Mouse (Mus musculus) kidney, adult 2 months (tissue): ENCODE results near the gene Zdhhc16. TPM values are rescaled to one million over a fixed set of nuclear protein-coding genes. Genes with fewer than 3 reads are reported as not detected.

Experiments
- DNase-seq: peaks from one replicate; pipeline ENCODE4 v3.0.0; 2021
- H3K27ac ChIP-seq: fragments of 200-500 bp; 2 replicates; pipeline ENCODE4 v1.5.1; 2012; ENCODE audit warnings: low read depth, low read length, control low read depth, inconsistent platforms; ENCODE audit not compliant: insufficient read depth
- H3K27me3 ChIP-seq: fragments of 200-500 bp; replicated peaks from 2 replicates; pipeline ENCODE4 v1.6.1; 2012; ENCODE audit warnings: mild to moderate bottlenecking, moderate library complexity, low read length, inconsistent platforms; ENCODE audit not compliant: control insufficient read depth, insufficient read depth
- H3K36me3 ChIP-seq: fragments of 200-500 bp; 2 replicates; pipeline ENCODE4 v1.6.1; 2012; ENCODE audit warnings: mild to moderate bottlenecking, moderate library complexity, low read length, inconsistent platforms; ENCODE audit not compliant: control insufficient read depth, insufficient read depth
- H3K4me1 ChIP-seq: fragments of 200-500 bp; 2 replicates; pipeline ENCODE4 v1.6.1; 2011; ENCODE audit warnings: low read length; ENCODE audit not compliant: control insufficient read depth, insufficient read depth
- H3K4me3 ChIP-seq: fragments of 200-500 bp; 2 replicates; pipeline ENCODE4 v1.5.1; 2011; ENCODE audit warnings: mild to moderate bottlenecking, low read depth, low read length, control low read depth; ENCODE audit not compliant: insufficient read depth
- CTCF ChIP-seq: fragments of 200-500 bp; conservative IDR thresholded peaks from 2 replicates; pipeline ENCODE4 v1.5.1; 2011; ENCODE audit warnings: low read depth, mild to moderate bottlenecking, control low read depth, low read length, moderate library complexity, mixed read lengths; ENCODE audit not compliant: insufficient read depth, insufficient read length
- POLR2A ChIP-seq: fragments of 200-500 bp; IDR thresholded peaks from one replicate; pipeline ENCODE4 v1.6.1; 2011; ENCODE audit warnings: low read depth, low read length, control low read depth
- whole genome bisulfite sequencing: fragments of 180-500 bp; shearing (Covaris S2); methylation state at CpG from one replicate; pipeline ENCODE4 v1.1.7; 2018; 5-methylcytosine and 5-hydroxymethylcytosine counted together
- polyA plus RNA-seq: library from polyadenylated mRNA; depleted of rRNA; stranded (reverse); fragments of >200 nt; gene quantifications from 2 replicates; pipeline ENCODE4 v1.2.3, GENCODE M21; 2012

Gene Zdhhc16
- polyA plus RNA-seq, 1 experiment, result 74.2 TPM

- WGBS, result 71% methylated on average over 3 of the region's 3 CpGs
- TF ChIP-seq CTCF (no peak), POLR2A (no peak)
- H3K27ac ChIP-seq, result no peak overlapping the region
- no peak overlapping the region for H3K4me3 ChIP-seq
- peaks cover 15% of the 10 kb centered on the region; the same call in 1 of the 2 replicates for H3K4me1 ChIP-seq
- H3K27me3 ChIP-seq, result no peaks in the 10 kb centered on the region
- DNase-seq, result no peak
- H3K36me3 ChIP-seq, result peaks cover 5% of the 10 kb centered on the region
Measured at GRCm38 (mm10) chr19:41915294-41915693, 18.0 kb upstream of the Zdhhc16 start.

- no peak for DNase-seq
- WGBS, result 82% methylated on average over 4 of the region's 4 CpGs
- TF ChIP-seq CTCF, result no peak
- H3K4me1 ChIP-seq, result peaks cover 15% of the 10 kb centered on the region; the same call in 1 of the 2 replicates
- no peaks in the 10 kb centered on the region for H3K27me3 ChIP-seq
- H3K36me3 ChIP-seq, result peaks cover 5% of the 10 kb centered on the region
- H3K27ac ChIP-seq, result no peak overlapping the region
- no peak overlapping the region for H3K4me3 ChIP-seq
Measured at GRCm38 (mm10) chr19:41916853-41917252, 16.4 kb upstream of the Zdhhc16 start.

- Histone ChIP-seq H3K27ac (no peak overlapping the region), H3K4me1 (no peaks in the 10 kb centered on the region)
Measured at GRCm38 (mm10) chr19:41919471-41919870, 13.8 kb upstream of the Zdhhc16 start.

GRCm38 (mm10) chr19:41920412-41921067, 12.7 kb upstream of the Zdhhc16 start:
- H3K4me3 ChIP-seq, result no peak overlapping the region
- H3K27ac ChIP-seq, result no peak overlapping the region
- 74% methylated on average over 5 of the region's 5 CpGs for WGBS
- no peak for DNase-seq
- H3K4me1 ChIP-seq, result no peaks in the 10 kb centered on the region
- H3K36me3 ChIP-seq, result peaks cover 7% of the 10 kb centered on the region
- no peak for TF ChIP-seq POLR2A
- TF ChIP-seq CTCF, result no peak
- no peaks in the 10 kb centered on the region for H3K27me3 ChIP-seq

More at GRCm38 (mm10) chr19:41919471-41919870, 13.8 kb upstream of the Zdhhc16 start:
- H3K36me3 ChIP-seq, result peaks cover 7% of the 10 kb centered on the region
- DNase-seq, result no peak
- WGBS, result 76% methylated on average over 4 of the region's 4 CpGs
- TF ChIP-seq CTCF (no peak), POLR2A (no peak)
- H3K27me3 ChIP-seq, result no peaks in the 10 kb centered on the region
- no peak overlapping the region for H3K4me3 ChIP-seq

GRCm38 (mm10) chr19:41932686-41933085, 594 bp upstream of the Zdhhc16 start:
- under 1% methylated on average over 28 of the region's 28 CpGs for WGBS
- DNase-seq, result no peak
- Histone ChIP-seq H3K4me1 (peaks cover 7% of the 10 kb centered on the region; the same call in 1 of the 2 replicates), H3K27ac (no peak overlapping the region), H3K36me3 (no peaks in the 10 kb centered on the region), H3K4me3 (peak overlapping the region; percentile 93), H3K27me3 (no peaks in the 10 kb centered on the region)
- no peak for TF ChIP-seq CTCF
- no peak for TF ChIP-seq POLR2A

GRCm38 (mm10) chr19:41934124-41934523, 844 bp downstream of the Zdhhc16 start:
- Histone ChIP-seq H3K36me3 (no peaks in the 10 kb centered on the region; the same call in 1 of the 2 replicates), H3K27ac (no peak overlapping the region), H3K4me1 (peaks cover 7% of the 10 kb centered on the region; the same call in 1 of the 2 replicates), H3K4me3 (peak overlapping the region; percentile 18; the same call in 1 of the 2 replicates), H3K27me3 (no peaks in the 10 kb centered on the region)
- 8% methylated on average over 6 of the region's 6 CpGs for WGBS
- DNase-seq, result no peak
- no peak for TF ChIP-seq POLR2A
- no peak for TF ChIP-seq CTCF

- DNase-seq, result no peak
- H3K27me3 ChIP-seq, result no peaks in the 10 kb centered on the region
- TF ChIP-seq POLR2A (no peak), CTCF (no peak)
- no peaks in the 10 kb centered on the region; the same call in 1 of the 2 replicates for H3K36me3 ChIP-seq
- H3K27ac ChIP-seq, result no peak overlapping the region
- H3K4me3 ChIP-seq, result no peak overlapping the region
- H3K4me1 ChIP-seq, result peaks cover 7% of the 10 kb centered on the region; the same call in 1 of the 2 replicates
- 74% methylated on average over 1 of the region's 1 CpGs for WGBS
Measured at GRCm38 (mm10) chr19:41935921-41936320, 2.6 kb downstream of the Zdhhc16 start.
